ENCODE assay signal across 16 mouse cellular contexts in the genomic region with DNA sequence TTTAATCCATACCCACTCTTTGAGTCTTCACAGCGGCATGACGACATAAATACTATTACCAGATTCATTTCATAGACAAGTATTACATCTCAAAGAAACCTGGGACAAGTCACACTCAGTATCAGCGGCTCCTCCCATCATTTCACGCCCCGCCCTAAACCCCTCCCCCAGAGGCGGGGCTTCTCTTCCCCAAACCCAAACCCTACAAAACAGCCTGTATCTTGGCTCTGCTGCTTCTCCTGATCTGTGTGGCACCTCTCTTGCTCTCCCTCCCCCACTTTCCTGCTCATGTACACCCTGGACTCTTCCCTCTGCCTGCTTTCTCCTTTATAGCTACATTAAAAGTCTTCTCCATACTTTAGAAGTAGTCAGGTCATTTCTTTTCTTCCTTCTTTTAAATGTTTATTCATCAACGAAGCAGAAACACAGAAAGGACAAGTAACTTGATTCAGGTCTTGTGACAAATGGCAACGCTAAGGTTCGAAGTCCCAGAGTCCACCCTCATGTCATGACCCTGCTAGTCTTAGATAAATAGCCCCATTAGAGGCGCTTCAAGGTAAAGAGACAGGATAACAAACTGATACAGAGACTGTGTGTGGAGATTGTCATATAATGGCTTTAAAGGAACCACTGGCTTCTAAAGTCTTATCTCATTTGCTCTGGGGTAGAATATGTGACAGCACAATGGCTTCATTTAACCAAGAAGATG. TPM values are rescaled to one million over a fixed set of nuclear protein-coding genes. Genes with fewer than 3 reads are reported as not detected.
DNase-seq lines count a peak whose midpoint lies in the region; ATAC-seq and TF ChIP-seq lines count a peak whose summit lies in the region.
"Had no signal": no experiment of that assay in that cellular context is flagged by ENCODE, and none has a peak within 500 bp of the region (broad histone marks: within the 10 kb centered on the region; RNA-seq: fewer than 3 reads in every experiment).

No protein-coding gene starts in this region.

- H3K4me2 ChIP-seq in intestine, embryonic 15.5 days (replicated peaks): peak overlapping the region; percentile 24; the same call in 1 of the 2 replicates
- no peak overlapping the region for H3K4me2 ChIP-seq in liver, embryonic 14.5 days (ENCODE audit: low read depth)
- H3K4me2 ChIP-seq: lung, embryonic 14.5 days had no signal

- H3K9me3 ChIP-seq in intestine, embryonic 15.5 days: no peaks in the 10 kb centered on the region
- H3K9me3 ChIP-seq in liver, embryonic 14.5 days (ENCODE audit: control insufficient read depth, low read length): no peaks in the 10 kb centered on the region

- H3K9ac ChIP-seq in intestine, embryonic 15.5 days: no peak overlapping the region
- H3K9ac ChIP-seq in liver, embryonic 14.5 days (replicated peaks): no peak overlapping the region
- H3K9ac ChIP-seq: lung, embryonic 14.5 days had no signal

- no peak for TF ChIP-seq EP300 in liver, embryonic 14.5 days (IDR thresholded peaks at IDR 0.05; ENCODE audit: low read depth)

- TF ChIP-seq POLR2A in lung, adult 2 months (IDR thresholded peaks at IDR 0.05; ENCODE audit: borderline replicate concordance, extremely low read depth, low read depth, low read length): no peak

- H3K27me3 ChIP-seq in intestine, embryonic 15.5 days (replicated peaks): no peaks in the 10 kb centered on the region
- no peaks in the 10 kb centered on the region for H3K27me3 ChIP-seq in liver, embryonic 14.5 days (ENCODE audit: control insufficient read depth, insufficient read depth, low read length)

- H3K4me3 ChIP-seq in intestine, embryonic 15.5 days (replicated peaks): no peak overlapping the region
- no peak overlapping the region for H3K4me3 ChIP-seq in liver, embryonic 14.5 days (ENCODE audit: insufficient read depth in 1 of 2, low read depth in 2 of 2, low read length in 2 of 2)
- no peak overlapping the region for H3K4me3 ChIP-seq in lung, adult 2 months (replicated peaks; ENCODE audit: extremely low read depth, low read depth, low read length)

- peaks cover 4% of the 10 kb centered on the region; the same call in 1 of the 2 replicates for H3K4me1 ChIP-seq in intestine, embryonic 15.5 days (replicated peaks)
- peaks cover 0 to 16% of the 10 kb centered on the region in 2 experiments; a peak in 3 of 4 replicates for H3K4me1 ChIP-seq in liver, embryonic 14.5 days (replicated peaks; ENCODE audit: control insufficient read depth in 2 of 2, insufficient read depth in 2 of 2, low read length in 1 of 2)
- no peaks in the 10 kb centered on the region for H3K4me1 ChIP-seq in lung, adult 2 months (ENCODE audit: control insufficient read depth, insufficient read depth, low read length)

- peak; percentile 70 for ATAC-seq in intestine, embryonic 15.5 days
- peak; percentile 77 for ATAC-seq in liver, embryonic 14.5 days (ENCODE audit: insufficient read depth)

- 40% methylated on average over 10 of the region's 10 CpGs for WGBS in intestine, embryonic 15.5 days
- WGBS in liver, embryonic 14.5 days (ENCODE audit: insufficient replicate concordance): 35% methylated on average over 10 of the region's 10 CpGs
- WGBS in lung, adult 2 months: 59% methylated on average over 10 of the region's 10 CpGs

- no peaks in the 10 kb centered on the region for H3K36me3 ChIP-seq in intestine, embryonic 15.5 days
- H3K36me3 ChIP-seq in liver, embryonic 14.5 days (replicated peaks; ENCODE audit: control insufficient read depth, insufficient read depth, low read depth): no peaks in the 10 kb centered on the region

- H3K27ac ChIP-seq in intestine, embryonic 15.5 days: peak overlapping the region; percentile 58; the same call in 1 of the 2 replicates
- no peak overlapping the region for H3K27ac ChIP-seq in liver, embryonic 14.5 days

- DNase-seq in A20 (ENCODE audit: low read depth, low spot score) (peak; percentile 4), ES-CJ7 (ENCODE audit: low read depth, low spot score) (peak; percentile 57), adipocyte (ENCODE audit: low spot score) (no peak)
- peak in 1 of 3 experiments; percentile 19 for DNase-seq in liver, embryonic 14.5 days (ENCODE audit: low read depth in 3 of 3, low spot score in 3 of 3)
- DNase-seq in lung, adult 2 months: no peak
- no peak for DNase-seq in right cerebral cortex, postnatal 25 days
- no peak for DNase-seq in lung, postnatal 4 days
- DNase-seq: adrenal gland, postnatal 25 days; cerebellum, adult 9-11 months; gastrocnemius, postnatal 25 days; layer of hippocampus, postnatal 36 days; left cerebral cortex, postnatal 4 days; lung, embryonic 14.5 days; thymus, postnatal 36 days had no signal

- TF ChIP-seq CTCF in liver, embryonic 14.5 days (IDR thresholded peaks at IDR 0.05; ENCODE audit: low read depth): no peak
- TF ChIP-seq CTCF in lung, adult 2 months (IDR thresholded peaks at IDR 0.05; ENCODE audit: insufficient read depth, low read length): no peak

RNA-seq across cellular contexts. Expression of a gene that starts 42.8 kb away (rescaled TPM):
- 129 and 133 TPM in 2 replicates for polyA plus RNA-seq in intestine, embryonic 15.5 days (2015; fragmentation: Nextera tagmentation; extraction: Ambion mirVana)
- 3.1 and 3.5 TPM in 2 replicates for polyA plus RNA-seq in liver, embryonic 14.5 days (2012; rRNA removed)
- polyA plus RNA-seq in liver, embryonic 14.5 days (2014; fragmentation: Nextera tagmentation; extraction: Ambion mirVana): 7.7 and 9.0 TPM in 2 replicates
- polyA plus RNA-seq in lung, adult 2 months (2012; rRNA removed): 33.1 and 37.2 TPM in 2 replicates

RNA-seq across cellular contexts. Expression of a gene that starts 44.0 kb away (rescaled TPM):
- polyA plus RNA-seq in intestine, embryonic 15.5 days (2015; fragmentation: Nextera tagmentation; extraction: Ambion mirVana): 0.14 and 0.27 TPM in 2 replicates
- polyA plus RNA-seq in liver, embryonic 14.5 days (2012; rRNA removed): 0.02 and 0.04 TPM in 2 replicates
- not detected in 2 replicates for polyA plus RNA-seq in liver, embryonic 14.5 days (2014; fragmentation: Nextera tagmentation; extraction: Ambion mirVana)
- 1.3 and 1.5 TPM in 2 replicates for polyA plus RNA-seq in lung, adult 2 months (2012; rRNA removed)
- polyA plus RNA-seq: large intestine, adult 2 months had no signal

Comparison
In these comparisons a context has a peak if more than half of its experiments do, and no peak if none do; other contexts are left out.
1. DNase-seq: peak in A20 (single experiment) and ES-CJ7 (single experiment); none in lung, adult 2 months (single experiment), right cerebral cortex, postnatal 25 days (single experiment), adipocyte (single experiment) and lung, postnatal 4 days (0 of 2).